1 mouse cellular context compared by ENCODE assay signal in genomic region chr16:87573409-87573808, GRCm38 (mm10).
TF ChIP-seq lines count a peak whose summit lies in the region.

No protein-coding gene starts in this region.

TF ChIP-seq in CH12.LX, 34 proteins besides CTCF, POLR2A, EP300 and RAD21 (continued from another document):
- no peak for TF ChIP-seq UBTF (IDR thresholded peaks at IDR 0.05; ENCODE audit: low read depth, low read length)
- no peak for TF ChIP-seq JUND (conservative IDR thresholded peaks at IDR 0.05; ENCODE audit: low read depth, low read length)
- peak; percentile 86 for TF ChIP-seq MEF2A (IDR thresholded peaks at IDR 0.05; ENCODE audit: borderline replicate concordance, low read depth, low read length)
- TF ChIP-seq BHLHE40 (IDR thresholded peaks at IDR 0.05; ENCODE audit: low read depth, low read length) = 0 out of 2 replicates have a peak, but pooled peaks have one; percentile 19
- TF ChIP-seq IRF4 (IDR thresholded peaks at IDR 0.05; ENCODE audit: low read depth, low read length) = peak; percentile 65; the same call in 1 of the 2 replicates
- TF ChIP-seq CHD2 (IDR thresholded peaks at IDR 0.05; ENCODE audit: low read length) = no peak
TF ChIP-seq in CH12.LX: peak in this region for 5.
